In genomic region chr3:131868219-131868964, GRCm38 (mm10) we compare ENCODE assay signal across 13 mouse cellular contexts.
A peak's percentile ranks its signal among the peaks of the same experiment; 100 is the strongest.
DNase-seq lines count a peak whose midpoint lies in the region; TF ChIP-seq lines count a peak whose summit lies in the region.
"Had no signal": no experiment of that assay in that cellular context is flagged by ENCODE, and none has a peak within 500 bp of the region (broad histone marks: within the 10 kb centered on the region; RNA-seq: fewer than 3 reads in every experiment).

No protein-coding gene starts in this region.

- no peaks in the 10 kb centered on the region for H3K79me2 ChIP-seq in myocyte (ENCODE audit: control insufficient read depth, insufficient read depth)

- DNase-seq in layer of hippocampus, adult 9-11 months: peak; percentile 3
- DNase-seq in layer of hippocampus, adult 9-10 months (ENCODE audit: low spot score): no peak
- DNase-seq in embryo, embryonic 10 days (ENCODE audit: low spot score): peak; percentile 65
- peak; percentile 49 for DNase-seq in hindlimb bud, embryonic 11.5 days (ENCODE audit: extremely low spot score, low read depth, low spot score)
- DNase-seq in layer of hippocampus, postnatal 10 days (ENCODE audit: low spot score in 2 of 2): no peak
- no peak for DNase-seq in adrenal gland, postnatal 14 days
- DNase-seq in cerebellum, postnatal 4 days (ENCODE audit: low spot score in 2 of 2): no peak
- DNase-seq: heart, postnatal 10 days; kidney, adult 11 months; liver; lung, postnatal 14 days; thymus, postnatal 4 days had no signal

- no peaks in the 10 kb centered on the region for H3K27me3 ChIP-seq in myocyte (ENCODE audit: control insufficient read depth, insufficient read depth, insufficient read length)

- H3K4me2 ChIP-seq in myocyte (ENCODE audit: low read depth): peak overlapping the region; percentile 31

- no peak overlapping the region for H3K4me3 ChIP-seq in myocyte

- no peak for TF ChIP-seq POLR2A in myocyte (IDR thresholded peaks at IDR 0.05; ENCODE audit: insufficient read length, low read depth)

- H3K36me3 ChIP-seq in myocyte (ENCODE audit: control insufficient read depth, insufficient read depth): no peaks in the 10 kb centered on the region

- H3ac ChIP-seq in myocyte (ENCODE audit: control insufficient read depth, insufficient read length): no peak overlapping the region

TF ChIP-seq in myocyte, 11 proteins besides CTCF, POLR2A, EP300 and RAD21:
- TF ChIP-seq MYOD1 (IDR thresholded peaks at IDR 0.05; ENCODE audit: control insufficient read depth in 1 of 3, insufficient read length in 2 of 3, low read depth in 2 of 3): no peak
- no peak for TF ChIP-seq USF1 (IDR thresholded peaks at IDR 0.05; ENCODE audit: low read depth)
- TF ChIP-seq TCF12 (IDR thresholded peaks at IDR 0.05; ENCODE audit: insufficient read depth, poor library complexity, severe bottlenecking): no peak
- TF ChIP-seq E2F4 (IDR thresholded peaks at IDR 0.05; ENCODE audit: insufficient read depth): no peak
- no peak for TF ChIP-seq TCF3 (IDR thresholded peaks at IDR 0.05; ENCODE audit: insufficient read length, low read depth)
- no peak for TF ChIP-seq POLR2AphosphoS2 (IDR thresholded peaks at IDR 0.05; ENCODE audit: insufficient read length, low read depth)

Comparison
In these comparisons a context has a peak if more than half of its experiments do, and no peak if none do; other contexts are left out.
1. DNase-seq: peak in layer of hippocampus, adult 9-11 months (single experiment), embryo, embryonic 10 days (single experiment) and hindlimb bud, embryonic 11.5 days (single experiment); none in layer of hippocampus, adult 9-10 months (single experiment), layer of hippocampus, postnatal 10 days (0 of 2), adrenal gland, postnatal 14 days (single experiment) and cerebellum, postnatal 4 days (0 of 2).